Mouse (Mus musculus) duodenum, adult 2 months (tissue): Measurements from ENCODE around the gene Smarcd1. TPM values are rescaled to one million over a fixed set of nuclear protein-coding genes. Genes with fewer than 3 reads are reported as not detected.

Experiments used
- polyA plus RNA-seq: library from polyadenylated mRNA; depleted of rRNA; stranded (reverse); fragments of >200 nt; gene quantifications from 2 replicates; pipeline ENCODE4 v1.2.3, GENCODE M21; 2012; ENCODE audit warnings: low replicate concordance; rRNA removed

The Smarcd1 gene
- polyA plus RNA-seq, result 23.8 and 25.5 TPM in 2 replicates

GRCm38 (mm10) chr15:99701999-99702900 lies at the start of gene Smarcd1:
Smarcd1 (plus strand) TSS chr15:99702129.

GRCm38 (mm10) chr15:99670154-99670821 lies 31.6 kb upstream of the Smarcd1 start, which contains the start of gene Asic1:
Asic1 (plus strand) TSS chr15:99670368.

GRCm38 (mm10) chr15:99705440-99706048 lies 3.6 kb downstream of the Smarcd1 start, which contains the start of gene Gm17349:
Gm17349 (minus strand) TSS chr15:99705490.

GRCm38 (mm10) chr15:99717386-99718334 lies 15.7 kb downstream of the Smarcd1 start, which contains the start of gene Gpd1:
Gpd1 (plus strand) TSS chr15:99717515.

GRCm38 (mm10) chr15:99725341-99726155 lies 23.6 kb downstream of the Smarcd1 start, which contains the start of gene Cox14:
Cox14 (plus strand) TSS chr15:99725618.

Other genes with a start within 250 kb of the Smarcd1 start
- gene Nckap5l, start 244.4 kb upstream of the Smarcd1 start, polyA plus RNA-seq, result 2.8 and 4.9 TPM in 2 replicates
- 3.6 and 6.0 TPM in 2 replicates for gene Bcdin3d, start 227.4 kb upstream of the Smarcd1 start, polyA plus RNA-seq
- 0.84 and 1.6 TPM in 2 replicates for gene Faim2, start 174.0 kb upstream of the Smarcd1 start, polyA plus RNA-seq
- gene Aqp2, start 123.1 kb upstream of the Smarcd1 start, polyA plus RNA-seq, result 0.22 TPM in 1 of 2 replicates, not detected in the other
- gene Aqp5, start 111.3 kb upstream of the Smarcd1 start, polyA plus RNA-seq, result 0.12 and 106 TPM in 2 replicates
- gene Aqp6, start 100.7 kb upstream of the Smarcd1 start, polyA plus RNA-seq, result not detected in 2 replicates
- gene Racgap1, start 50.5 kb upstream of the Smarcd1 start, polyA plus RNA-seq, result 6.3 and 9.2 TPM in 2 replicates
- 0.64 and 0.94 TPM in 2 replicates for gene Asic1, start 31.8 kb upstream of the Smarcd1 start, polyA plus RNA-seq
- 10.4 and 13.9 TPM in 2 replicates for gene Gm17349, start 3.4 kb downstream of the Smarcd1 start, polyA plus RNA-seq
- gene Gpd1, start 15.4 kb downstream of the Smarcd1 start, polyA plus RNA-seq, result 405 and 543 TPM in 2 replicates
- 343 and 465 TPM in 2 replicates for gene Cox14, start 23.5 kb downstream of the Smarcd1 start, polyA plus RNA-seq
- gene Cers5, start 70.8 kb downstream of the Smarcd1 start, polyA plus RNA-seq, result 4.2 and 4.4 TPM in 2 replicates
- 25.0 and 29.7 TPM in 2 replicates for gene Lima1, start 173.3 kb downstream of the Smarcd1 start, polyA plus RNA-seq